Mouse (Mus musculus) naive thymus-derived CD4-positive, alpha-beta T cell, adult 2 months (primary cell): Measurements from ENCODE around the gene Rbm5.
A peak's percentile ranks its signal among the peaks of the same experiment; 100 is the strongest.

Experiments
- DNase-seq: peaks from one replicate; pipeline ENCODE4 v3.0.0-alpha.2; 2011; ENCODE audit warnings: low read depth

Gene Rbm5

DNA sequence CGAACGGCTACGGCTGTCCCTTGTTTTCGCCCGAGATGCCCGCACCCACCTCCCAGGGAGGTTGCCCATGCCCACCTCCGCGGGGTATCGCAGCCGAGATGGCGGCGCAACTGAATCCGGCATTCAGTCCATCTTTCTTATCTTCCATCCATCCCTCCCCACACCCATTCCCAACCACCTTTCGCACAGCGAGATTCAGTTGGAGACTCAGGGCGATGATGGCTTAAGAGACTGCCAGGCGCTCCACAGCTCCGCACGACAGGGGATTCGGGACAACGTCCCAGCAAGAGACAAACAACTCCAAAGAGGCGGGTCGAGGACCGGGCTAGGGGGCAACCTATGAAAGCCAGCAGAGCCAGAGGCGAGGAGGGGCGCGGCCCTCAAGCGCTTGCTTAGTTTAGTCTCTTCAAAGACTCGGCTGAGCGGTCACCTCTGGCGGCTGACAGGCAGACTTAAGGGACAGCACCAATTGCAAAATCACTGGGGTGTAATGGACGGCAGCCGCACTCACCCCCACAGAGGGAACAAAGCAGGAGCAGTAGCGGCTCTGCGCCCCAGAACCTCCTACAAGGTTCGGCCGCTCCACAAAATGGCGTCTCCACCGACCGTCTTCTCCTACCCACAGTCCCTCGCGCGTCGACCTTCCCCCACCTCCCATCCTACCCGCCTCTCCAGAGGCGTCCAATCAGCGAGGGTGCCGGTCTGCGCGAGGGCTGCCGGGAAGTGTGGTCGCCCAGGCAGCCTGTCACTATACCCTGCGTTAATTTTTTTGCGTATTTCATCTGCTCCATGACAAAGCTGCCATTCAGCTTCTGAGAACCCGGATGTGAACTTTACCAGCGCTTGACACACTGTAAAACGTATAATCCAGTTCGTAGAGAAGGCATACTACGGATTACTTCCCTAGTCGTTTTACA is at the start of gene Rbm5:
Gene Rbm5, minus strand, starts transcription at position 623 of the 917 bp plus-strand sequence.
- DNase-seq, result peak; percentile 96

DNA sequence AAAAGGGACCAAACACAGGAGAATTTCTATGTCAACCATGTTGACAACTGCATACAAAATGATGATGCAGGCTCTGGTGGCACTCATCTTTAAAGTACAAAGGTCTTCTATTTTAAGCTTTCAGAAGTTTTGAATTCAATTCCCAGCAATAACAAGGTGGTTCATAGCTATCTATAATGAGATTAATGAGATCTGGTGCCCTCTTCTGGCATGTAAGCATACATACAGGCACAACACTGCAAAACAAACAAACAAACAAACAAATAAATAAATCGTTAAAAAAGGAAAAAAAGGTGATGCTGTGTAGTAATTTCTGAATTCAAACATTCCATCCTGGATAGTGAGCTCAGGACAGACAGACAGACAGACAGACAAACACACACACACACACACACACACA is 41.3 kb upstream of the Rbm5 start:
- DNase-seq, result no peak

- no peak for DNase-seq
Measured at GRCm38 (mm10) chr9:107810985-107811384, 40.2 kb upstream of the Rbm5 start.

DNA sequence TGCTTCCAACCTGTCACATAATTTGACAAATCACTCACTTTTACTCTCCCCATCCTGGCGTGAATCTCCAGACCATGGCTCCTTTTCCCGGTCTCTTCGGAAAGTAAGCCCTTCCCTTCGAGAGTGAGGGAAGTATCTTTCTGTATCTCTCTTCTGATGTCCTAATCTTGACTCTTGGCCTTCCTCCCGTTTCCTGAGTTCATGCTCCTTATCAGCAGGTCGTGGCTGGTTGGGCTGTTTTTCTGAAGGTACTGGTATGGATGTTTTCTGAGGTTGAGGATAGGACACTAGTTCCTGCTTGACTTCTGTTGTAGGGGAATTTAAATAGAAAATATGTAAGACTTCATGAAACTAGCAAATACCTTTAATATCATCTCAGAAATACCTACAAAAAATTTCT is 20.9 kb upstream of the Rbm5 start:
- DNase-seq, result no peak

GRCm38 (mm10) chr9:107782536-107783203 is 11.9 kb upstream of the Rbm5 start:
- no peak for DNase-seq

- DNase-seq, result no peak
Measured at GRCm38 (mm10) chr9:107776809-107777208, 6.0 kb upstream of the Rbm5 start.

- no peak for DNase-seq
Measured at GRCm38 (mm10) chr9:107774411-107774810, 3.6 kb upstream of the Rbm5 start.

- DNase-seq, result no peak
Measured at GRCm38 (mm10) chr9:107771782-107772181, 986 bp upstream of the Rbm5 start.

- peak; percentile 24 for DNase-seq
Measured at GRCm38 (mm10) chr9:107770037-107770373, 791 bp downstream of the Rbm5 start.

DNA sequence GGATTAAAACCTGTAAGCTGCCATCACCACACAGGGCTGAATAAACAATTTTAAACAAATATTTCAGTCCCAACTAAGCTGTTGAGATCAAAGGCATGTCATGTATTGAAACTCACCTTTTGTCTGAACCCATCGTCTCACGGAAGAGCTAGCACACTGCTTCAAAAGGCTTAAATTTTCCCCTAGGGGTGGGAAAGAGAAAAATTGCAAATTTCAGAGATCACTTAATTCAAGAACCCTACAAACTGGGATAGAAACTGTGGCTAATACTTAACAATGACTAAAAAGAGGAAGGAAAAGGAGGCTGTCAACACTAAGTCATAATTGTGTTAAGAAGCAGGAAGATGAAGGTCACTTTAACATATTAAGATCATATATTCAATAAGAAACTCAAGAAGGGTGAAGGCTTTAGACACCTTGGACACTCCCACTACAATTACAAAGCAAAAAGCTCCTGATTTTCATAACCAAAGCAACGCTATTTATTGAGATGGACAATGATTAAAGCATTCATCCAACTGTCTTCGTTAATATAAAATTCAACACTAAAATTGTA is 1.3 kb downstream of the Rbm5 start:
- peak; percentile 51 for DNase-seq

- DNase-seq, result no peak
Measured at GRCm38 (mm10) chr9:107768851-107769250, 1.9 kb downstream of the Rbm5 start.

GRCm38 (mm10) chr9:107759593-107759992 is 11.2 kb downstream of the Rbm5 start:
- DNase-seq, result no peak

GRCm38 (mm10) chr9:107750378-107750777 is 20.4 kb downstream of the Rbm5 start:
- no peak for DNase-seq

DNA sequence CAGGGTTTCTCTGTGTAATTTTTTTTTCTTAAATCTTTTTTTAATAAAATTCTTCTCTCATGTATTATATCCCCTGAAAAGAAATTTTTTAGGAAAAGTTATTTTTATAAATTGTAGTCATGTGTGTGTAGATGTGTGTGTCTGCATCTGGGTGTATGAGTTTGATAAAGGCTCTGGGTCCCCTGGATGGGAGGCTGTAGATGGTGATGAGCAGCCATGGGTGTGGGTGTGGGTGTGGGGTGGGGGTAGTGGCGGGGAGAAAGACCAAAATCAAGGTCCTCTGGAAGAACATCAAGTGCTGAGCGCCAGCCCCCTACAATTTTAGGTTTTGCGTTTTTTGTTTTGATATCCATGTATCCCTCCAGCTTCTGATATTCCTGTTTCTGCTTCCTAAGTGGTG is 22.7 kb downstream of the Rbm5 start:
- DNase-seq, result no peak

DNA sequence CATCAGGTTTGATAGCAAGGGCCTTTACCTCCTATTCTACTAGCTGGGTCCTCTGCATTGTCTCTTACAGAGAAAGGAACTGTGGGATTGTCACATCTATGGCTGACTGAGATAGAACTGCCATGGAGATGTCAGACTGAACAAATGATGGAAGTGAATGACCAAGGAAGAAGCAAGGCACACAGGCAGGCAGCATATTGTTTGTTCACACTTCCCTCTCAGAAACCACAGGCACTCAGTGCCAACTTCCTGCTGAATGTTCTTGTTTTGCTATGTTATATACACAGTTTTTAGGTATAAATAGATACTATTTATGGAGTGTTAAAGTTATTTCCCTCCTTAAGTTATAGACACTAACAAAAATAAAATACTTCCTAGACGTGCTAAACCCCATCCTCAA is 23.5 kb downstream of the Rbm5 start:
- no peak for DNase-seq

DNA sequence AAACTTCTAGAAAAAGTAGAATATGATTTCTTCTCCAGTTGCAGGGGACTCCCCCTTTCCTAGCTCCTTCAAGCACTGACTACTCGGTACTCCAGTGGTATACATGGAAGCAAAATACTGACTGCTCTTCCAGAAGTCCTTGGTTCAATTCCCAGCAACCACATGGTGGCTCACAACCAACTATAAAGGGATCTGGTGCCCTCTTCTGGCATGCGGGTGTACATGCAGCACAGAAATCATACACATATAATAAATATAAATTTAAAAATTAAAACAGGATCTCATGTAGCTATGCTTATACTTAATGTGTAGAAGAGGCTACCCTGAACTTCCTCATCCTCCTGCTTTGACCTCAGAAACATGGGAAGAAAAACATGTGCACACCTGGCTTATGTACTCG is 24.1 kb downstream of the Rbm5 start:
- no peak for DNase-seq

DNA sequence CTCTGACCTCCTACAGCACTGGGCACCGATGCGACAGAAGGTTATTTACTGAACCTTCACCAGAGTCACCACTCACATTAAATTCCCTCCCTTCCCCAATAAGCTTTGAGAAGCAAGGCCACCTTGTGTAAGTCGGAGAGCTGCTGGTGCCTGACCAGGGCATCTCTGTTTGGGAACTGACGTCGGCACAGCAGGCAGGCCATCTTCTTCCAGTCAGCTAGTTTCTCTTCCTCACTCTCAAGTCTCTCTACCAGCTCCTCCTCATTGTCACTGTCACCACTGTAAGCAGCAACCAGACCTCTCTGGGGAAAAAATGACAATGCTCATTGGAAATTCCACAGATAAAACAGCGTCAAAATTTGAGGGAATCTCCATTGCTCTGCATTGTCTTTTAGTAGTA is 26.7 kb downstream of the Rbm5 start:
- DNase-seq, result no peak

DNA sequence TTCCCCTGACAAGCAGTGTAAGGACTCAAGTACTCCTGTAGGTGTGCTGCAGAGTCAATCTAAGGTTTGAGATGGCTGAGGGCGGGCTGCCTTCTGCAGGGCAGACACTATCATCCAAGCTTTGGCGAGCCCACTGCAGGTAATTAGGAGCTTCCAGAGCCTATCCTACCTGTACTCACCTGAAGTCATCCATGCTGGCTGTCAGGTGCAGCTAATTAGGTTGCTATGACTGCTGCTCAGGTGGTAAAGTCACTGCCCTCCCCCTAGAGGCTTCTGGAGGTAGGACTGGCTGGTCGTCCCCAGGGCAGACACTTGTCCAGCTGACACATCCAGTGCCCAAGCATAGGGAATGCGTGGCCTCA is 32.0 kb downstream of the Rbm5 start:
- DNase-seq, result peak; percentile 64

DNA sequence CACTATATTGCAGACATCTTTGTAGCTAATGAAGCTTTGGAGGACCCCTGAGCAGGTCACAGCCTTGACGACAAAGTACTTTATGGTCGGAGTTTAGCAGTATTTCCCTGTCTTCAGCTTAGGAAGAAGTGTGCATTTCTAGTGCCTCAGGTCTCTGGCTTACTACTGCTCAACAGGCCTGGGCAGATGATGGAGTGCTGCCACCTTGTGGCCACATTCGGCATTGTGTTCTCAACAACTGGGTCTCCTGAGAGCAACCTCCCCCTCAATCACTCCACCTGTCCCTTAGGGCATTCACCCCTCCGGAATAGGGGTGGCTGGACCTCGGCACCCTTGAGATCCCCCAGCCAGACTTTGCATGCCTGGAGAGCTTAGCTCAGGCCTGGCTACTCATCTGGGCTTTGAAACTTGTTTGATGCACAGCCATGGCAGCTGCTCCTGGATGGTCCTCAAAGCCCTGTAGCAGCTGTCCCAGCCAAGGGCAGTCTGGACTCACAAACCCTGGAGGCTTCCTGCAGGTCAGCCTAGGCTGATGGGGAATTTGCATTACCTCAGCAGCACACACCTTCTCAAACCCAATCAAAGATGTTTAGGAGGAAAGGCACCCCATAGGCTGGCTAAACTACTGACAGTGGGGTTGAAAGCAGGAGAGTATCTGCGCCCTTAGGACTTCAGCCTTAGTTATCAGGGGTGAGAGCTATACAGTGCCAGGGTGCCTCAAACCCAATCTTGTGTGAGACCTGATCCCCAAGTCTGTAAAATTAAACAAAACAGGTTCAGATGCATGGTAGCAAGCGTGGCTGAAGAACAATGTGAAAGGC is 32.6 kb downstream of the Rbm5 start:
- peak; percentile 93 for DNase-seq

- DNase-seq, result peak; percentile 75
Measured at GRCm38 (mm10) chr9:107736185-107736485, 34.7 kb downstream of the Rbm5 start.

GRCm38 (mm10) chr9:107735356-107736184 is 35.2 kb downstream of the Rbm5 start:
- peak; percentile 34 for DNase-seq

GRCm38 (mm10) chr9:107734567-107734971 is 36.2 kb downstream of the Rbm5 start:
- no peak for DNase-seq
